Mouse (Mus musculus): ENCODE results near the gene Tgfbi.

Tgfbi gene

DNA sequence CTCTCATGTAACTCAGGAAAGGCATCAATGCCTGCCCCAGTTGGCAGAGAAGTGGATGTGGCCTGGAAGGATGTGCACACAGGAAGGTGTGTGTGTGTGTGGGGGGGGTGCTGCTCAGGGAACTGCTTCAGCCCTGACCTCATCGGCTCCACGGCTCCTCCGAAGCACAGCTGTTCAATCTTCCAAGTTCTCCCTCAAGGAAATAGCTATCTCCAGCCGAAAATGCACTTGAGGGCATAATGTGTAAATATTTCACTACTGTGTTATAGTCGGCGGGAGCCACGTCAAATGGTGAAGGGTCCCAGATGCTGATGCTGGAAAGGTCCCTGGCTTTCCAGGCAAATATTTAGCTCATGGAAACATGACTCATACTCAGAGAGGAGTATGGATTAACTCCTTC, 25.6 kb downstream of the Tgfbi start:
- DNase-seq (ENCODE audit: low spot score): no peak

DNA sequence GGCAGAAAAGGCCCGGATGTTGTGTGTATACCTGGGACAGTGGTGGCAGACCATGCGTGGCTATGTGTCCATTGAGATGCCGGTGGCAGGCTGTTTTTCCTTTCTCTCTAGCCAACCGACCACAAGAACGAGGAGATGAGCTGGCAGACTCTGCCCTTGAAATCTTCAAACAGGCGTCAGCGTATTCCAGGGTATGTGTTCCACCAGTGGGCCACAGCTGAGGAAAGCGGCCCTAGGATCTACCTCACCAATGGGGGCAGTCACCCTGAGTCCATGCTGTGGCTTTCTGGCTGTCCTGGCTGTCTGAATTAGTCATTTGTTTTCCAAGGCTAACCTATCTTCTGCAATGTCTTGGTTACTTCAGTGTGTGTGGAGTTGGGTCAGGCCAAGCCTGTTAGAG, 27.7 kb downstream of the Tgfbi start:
- no peak for DNase-seq (ENCODE audit: low spot score)

DNA sequence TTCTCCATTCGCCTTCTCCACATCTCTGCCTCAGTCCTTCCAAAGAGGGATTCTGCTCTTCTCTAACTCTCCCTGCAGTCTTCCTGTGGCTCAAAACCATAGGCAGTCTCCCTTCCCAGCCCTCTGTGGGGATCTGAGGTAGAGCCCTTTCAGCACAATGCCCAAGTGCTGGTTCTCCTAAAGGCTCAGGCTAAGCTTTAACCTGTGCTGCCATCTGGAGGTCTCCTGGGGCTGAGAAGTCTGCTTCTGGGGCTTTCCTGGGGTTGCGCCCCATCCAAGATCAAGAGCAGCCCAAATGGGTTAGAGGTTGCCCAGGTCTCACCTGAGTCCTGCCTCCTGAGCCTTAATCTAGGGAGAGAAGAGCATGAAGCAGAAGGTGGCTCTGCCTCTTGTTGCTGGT, 32.4 kb downstream of the Tgfbi start:
- peak; percentile 46 for DNase-seq (ENCODE audit: low spot score)

DNA sequence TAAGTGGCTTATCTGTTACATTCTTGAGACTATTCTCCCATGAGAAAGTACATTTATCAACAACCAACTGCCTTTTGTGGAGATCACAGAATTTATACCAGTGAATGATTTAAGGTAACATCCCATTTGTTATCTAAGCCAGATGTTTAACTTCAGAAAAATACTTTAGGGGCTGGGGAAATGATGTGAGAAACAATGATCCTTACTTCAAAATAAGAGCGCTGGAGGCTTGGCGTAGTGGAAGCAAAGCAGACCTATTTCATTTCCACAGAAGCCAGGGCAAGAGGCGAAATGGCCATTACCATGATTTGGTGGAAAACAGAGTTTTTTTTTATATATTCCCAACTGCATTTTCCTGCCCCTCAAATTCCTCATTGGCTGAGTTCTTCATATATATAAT, 34.7 kb downstream of the Tgfbi start:
- DNase-seq (ENCODE audit: low spot score): no peak

DNA sequence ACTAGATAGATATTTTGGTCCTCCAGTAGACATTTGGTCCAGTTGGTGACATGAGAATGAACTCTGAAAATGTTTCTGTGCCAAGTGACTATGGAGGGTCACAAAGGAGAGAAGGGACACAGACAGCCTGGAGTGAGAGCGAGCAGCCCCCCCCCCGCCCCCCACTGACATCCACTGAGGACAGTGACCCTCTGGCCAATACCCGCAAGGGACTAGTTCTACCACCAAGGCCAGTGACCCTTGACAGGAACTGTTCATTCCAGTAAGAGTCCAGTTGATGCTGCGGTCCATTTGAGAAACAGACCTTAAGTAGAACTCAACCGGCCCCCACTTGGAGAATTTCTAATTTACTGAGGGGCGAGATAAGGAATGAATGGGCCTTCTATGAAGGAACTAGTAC, 36.4 kb downstream of the Tgfbi start:
- no peak for DNase-seq (ENCODE audit: low spot score)

DNA sequence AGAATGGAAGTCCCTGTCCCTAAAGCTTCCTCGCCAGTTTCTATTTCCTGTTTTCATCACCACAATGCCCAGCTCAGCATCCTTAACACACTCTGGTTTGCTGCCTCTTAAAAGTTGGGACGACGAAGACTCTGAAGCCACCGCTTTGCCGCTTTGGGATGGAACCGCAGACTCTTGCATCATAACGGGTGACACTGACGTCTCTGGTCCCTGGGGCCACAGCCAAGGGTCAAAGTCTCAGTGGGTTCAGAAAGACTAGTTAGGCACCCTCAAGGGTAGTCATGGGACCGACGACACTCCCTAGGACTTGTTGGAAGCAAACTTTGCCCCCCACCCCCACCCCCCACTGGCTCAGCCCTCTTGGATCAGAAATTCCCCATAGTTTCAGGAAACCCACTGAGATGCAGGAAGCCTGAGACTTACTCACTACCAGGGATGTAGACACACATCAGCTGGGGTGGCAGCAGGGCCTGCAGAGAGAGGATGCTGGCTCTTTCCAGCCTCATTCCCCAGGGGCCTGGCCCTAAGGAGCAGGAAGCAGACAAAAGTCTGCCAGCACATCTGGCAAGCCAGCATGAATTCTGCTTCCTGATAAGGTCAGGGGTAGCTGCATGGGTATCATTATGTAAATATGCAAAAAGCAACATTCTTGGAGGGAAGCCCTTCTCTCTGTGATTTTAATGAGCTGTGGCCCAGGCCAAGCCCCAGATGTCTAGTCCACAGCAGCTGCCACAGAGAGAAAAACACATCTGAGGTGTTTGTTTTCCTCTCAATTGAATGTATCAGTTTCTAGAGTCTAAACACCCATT, 38.5 kb downstream of the Tgfbi start:
- DNase-seq (ENCODE audit: low spot score): no peak

DNA sequence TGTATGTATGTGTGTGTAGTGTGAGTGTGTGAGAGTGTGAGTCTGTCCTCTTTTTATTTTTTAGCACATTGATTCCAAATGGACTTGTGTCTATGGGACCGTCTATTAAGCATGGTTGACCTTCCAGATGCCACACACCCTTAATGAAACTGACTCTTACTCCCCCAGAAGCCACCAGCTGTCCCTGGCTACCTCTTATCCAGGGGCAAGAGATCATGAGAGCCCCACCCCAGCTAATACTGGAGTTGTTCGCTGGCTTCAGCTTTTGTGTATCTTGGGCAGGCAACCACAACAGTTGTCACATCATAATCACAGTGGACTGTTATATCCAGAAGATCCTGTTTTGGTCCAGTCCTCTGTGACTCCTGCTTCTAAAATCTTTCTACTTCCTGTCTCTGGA, 40.7 kb downstream of the Tgfbi start:
- DNase-seq (ENCODE audit: low spot score): no peak

DNA sequence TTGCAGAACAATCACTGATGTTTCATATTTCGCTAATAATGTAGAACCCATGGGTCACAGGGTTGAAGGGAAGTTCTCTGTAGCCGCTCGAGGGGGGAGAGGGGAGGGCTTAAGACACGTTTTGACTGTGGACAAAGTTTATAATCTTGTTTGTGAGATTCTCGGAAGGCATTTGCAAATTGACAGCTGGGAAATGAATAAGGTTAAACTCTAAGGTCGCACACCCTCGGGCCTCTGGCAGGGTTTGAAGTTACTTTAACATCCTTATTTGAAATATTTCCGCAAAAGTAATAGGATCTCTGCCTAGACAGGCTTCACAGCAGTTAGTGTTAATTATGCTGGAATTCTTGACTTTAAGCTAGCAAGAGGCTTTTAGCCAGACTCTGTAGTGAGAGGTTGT, 43.1 kb downstream of the Tgfbi start:
- no peak for DNase-seq (ENCODE audit: low spot score)

DNA sequence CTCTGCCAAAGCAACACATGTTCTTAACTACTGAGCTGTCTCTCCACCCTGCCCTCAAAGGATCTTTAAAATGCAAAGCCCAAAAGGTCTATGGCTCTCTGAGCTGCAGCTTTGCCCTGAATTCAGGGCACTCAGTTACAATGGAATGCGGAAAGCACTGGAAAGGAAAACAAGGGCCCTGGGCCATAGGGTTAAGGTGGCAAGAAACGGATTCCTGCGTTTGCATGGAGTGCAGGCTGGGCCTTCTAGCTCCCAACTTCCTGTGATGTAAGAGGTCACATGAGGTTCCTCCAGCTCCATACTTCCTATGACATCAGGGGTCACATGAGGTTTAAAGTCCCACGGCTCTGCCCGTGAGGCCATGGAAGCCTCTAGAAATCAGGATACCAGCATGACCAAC, 44.9 kb downstream of the Tgfbi start:
- no peak for DNase-seq (ENCODE audit: low spot score)

DNA sequence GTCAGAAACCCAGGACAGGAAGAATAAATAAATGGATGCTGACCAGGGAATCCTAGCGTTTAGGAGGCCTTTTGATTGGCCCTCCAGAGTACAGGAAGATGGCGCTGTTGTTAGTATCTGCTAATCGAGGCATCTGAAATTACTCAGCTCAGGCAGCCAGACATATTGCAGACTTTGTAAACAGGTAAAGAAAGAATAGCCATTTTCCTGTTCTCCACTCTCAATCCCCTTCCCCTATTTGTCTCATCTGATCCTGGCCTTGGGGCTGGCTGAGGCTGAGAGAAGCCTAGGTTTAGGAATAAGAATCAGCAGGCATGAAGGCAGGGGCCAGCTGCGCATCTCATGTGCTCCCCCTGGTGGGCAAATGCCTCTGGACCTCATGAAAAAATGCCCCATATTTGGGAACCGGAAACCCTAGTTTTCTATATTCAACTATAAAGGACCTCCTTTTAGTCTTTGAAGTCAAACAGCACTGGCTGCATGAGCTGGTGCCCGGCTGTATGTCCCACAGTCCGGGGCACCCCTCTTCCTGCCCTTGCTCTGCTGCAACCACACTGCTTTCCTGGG, 48.7 kb downstream of the Tgfbi start:
- DNase-seq (ENCODE audit: low spot score): peak; percentile 75

DNA sequence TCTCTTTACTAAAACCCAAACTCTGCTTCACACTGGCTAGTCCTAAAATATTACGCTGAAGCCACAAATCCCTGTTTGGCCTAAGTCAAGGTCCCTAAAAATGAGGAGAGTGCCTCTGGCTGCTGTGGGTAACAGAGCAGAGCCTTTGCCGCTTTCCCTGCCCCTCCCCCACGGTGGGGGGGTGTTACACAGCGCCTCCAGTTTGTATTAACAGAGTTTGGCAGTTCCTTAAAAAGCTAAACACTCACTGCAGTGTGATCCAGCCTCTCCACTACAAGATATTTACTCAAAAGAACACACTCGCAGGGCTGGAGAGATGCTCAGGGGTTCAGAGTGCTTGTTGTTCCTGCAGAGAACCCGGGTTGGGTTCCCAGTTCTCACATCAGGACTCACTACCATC, 49.6 kb downstream of the Tgfbi start:
- no peak for DNase-seq (ENCODE audit: low spot score)

DNA sequence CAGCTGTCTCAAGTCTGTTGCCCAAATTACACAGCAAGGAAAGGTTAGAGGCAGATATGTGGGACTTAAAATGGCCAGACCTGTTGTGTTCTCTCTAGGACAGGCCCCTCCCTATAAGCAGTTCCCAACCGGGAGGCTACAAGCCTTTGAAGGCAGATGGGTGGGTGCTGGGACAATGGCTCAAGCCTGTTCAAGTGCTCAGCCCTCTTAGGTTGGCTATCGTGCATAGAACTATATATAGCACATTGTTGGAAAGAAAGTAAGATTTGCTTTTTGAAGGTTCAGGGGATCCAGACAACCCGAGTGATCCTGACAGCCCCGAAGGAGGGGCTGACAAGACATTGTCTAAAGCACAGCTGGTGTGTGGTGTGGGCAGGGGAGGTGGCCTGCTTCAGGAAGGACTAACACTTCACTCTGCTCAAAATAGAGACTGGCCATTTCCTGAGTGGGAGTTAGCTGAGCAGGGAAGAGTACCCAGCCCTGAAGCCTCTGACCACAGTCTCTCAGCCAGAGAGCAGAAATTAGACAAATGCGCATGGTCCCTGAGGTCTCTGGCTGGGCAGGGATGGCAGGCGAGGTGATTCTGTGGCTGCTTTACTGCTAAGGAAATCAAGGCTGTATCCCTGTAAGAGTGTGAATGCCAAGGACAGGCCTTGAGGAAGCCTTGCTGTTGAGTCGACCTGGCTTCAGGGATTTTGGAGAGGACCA, 52.7 kb downstream of the Tgfbi start:
- no peak for DNase-seq (ENCODE audit: low spot score)

DNA sequence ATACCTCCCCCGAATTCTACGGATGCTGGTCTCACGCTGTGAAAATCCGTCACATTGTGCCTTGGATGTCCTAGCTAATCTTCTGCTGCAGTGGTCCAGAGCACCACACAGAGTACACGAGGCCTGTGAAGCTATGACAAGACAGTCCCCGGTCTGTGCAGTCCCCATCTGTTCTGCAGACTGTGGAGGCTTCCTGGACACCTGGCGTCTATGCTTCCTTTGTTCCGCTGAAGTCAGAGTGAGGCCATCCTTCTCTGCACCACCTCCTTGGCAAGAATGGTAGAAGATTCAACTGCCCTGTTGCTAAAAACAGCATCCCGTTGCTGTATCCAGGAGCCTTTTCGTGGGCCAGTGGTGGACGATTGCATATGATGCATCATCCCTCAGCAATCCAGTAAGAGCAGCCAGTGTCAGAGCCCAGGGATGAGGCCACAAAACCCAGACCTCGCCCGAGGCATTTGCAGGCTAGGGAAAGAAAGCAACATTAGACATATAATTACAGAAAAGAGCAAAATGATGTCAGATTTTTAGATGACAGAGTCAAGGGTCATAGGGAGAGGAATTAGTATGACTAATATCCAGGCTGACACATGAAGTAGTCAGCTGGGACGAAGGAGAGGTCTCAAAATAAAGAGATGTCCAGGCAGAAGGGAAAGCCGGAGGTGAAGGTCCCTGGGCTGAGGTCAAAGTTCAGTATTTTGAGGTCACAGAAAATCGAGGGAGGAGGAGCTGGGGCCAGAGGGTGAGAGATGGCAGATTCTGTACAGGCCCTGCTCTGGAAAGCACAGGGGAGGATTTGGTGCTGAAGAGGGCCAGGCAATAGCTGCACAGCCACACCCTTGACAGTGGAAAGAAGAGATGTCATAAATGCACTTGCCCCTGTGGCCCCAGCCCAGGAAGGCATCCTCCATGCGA, 55.2 kb downstream of the Tgfbi start:
- DNase-seq (ENCODE audit: low spot score): no peak

DNA sequence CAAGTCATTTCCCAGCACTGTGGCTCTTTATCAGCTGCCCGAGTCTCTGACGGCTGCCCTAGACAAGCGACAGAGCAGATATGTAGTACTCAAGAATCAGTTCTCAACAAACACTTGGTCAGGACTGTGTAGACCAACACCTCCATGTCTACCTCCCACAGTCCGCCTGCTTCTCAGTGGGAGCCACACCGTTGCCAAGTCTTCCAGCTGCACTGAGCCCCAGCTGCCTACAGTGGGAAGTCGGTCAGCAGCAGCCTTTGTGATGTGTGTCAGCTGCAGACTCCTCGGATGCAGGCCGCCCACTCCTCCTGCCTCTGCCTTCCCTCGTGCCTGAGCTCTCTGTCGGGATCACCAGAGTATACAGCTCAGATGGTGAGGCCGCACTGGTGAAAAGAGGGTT, 61.9 kb downstream of the Tgfbi start:
- no peak for DNase-seq (ENCODE audit: low spot score)

DNA sequence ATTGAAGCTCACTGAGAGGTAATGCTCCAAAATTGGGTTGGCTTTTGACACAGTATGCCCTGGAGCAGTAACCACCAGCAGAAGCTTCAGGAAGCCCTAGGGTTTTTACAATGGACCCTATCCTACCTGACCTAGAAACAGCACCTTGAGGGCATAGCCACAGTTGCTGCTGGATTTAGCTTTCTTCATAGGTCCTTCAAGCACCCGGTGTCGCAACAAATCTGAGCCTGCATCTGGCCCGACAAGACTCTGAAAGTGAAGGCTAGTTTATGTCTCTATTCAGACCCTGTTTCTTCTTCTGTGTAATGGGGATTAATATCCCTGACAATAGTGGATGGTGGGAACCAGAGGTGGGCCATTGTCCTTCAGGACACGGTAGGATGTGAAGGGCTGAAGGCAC, 68.4 kb downstream of the Tgfbi start:
- no peak for DNase-seq (ENCODE audit: low spot score)

DNA sequence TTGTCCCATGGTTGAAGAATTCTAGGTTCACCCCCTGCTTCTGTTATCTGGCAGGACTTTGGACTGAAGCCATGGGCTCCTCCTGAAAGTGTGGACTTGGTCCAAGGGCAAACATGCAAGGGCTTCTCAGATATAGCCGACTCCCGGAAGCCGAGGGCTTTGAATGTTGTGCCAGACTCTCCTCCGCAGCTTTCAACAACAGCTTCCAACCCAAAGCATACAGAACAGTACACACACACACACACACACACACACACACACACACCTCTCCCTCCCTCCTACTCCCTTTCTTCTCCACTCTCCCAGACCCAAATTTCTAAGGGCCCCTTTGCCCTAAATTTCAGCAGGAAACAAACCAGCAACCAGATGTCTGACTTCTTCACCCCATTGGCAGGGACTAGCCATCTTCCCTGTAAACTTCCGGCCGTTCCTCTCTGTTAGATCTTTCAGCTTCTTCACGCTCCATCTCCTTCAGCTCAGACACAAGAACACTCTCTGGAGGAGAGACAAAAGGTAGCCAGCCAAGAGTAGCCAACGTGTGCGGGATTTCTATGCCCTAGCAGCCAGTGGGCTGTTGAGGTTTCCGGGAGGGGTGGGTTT, 69.0 kb downstream of the Tgfbi start:
- DNase-seq (ENCODE audit: low spot score): peak; percentile 65

DNA sequence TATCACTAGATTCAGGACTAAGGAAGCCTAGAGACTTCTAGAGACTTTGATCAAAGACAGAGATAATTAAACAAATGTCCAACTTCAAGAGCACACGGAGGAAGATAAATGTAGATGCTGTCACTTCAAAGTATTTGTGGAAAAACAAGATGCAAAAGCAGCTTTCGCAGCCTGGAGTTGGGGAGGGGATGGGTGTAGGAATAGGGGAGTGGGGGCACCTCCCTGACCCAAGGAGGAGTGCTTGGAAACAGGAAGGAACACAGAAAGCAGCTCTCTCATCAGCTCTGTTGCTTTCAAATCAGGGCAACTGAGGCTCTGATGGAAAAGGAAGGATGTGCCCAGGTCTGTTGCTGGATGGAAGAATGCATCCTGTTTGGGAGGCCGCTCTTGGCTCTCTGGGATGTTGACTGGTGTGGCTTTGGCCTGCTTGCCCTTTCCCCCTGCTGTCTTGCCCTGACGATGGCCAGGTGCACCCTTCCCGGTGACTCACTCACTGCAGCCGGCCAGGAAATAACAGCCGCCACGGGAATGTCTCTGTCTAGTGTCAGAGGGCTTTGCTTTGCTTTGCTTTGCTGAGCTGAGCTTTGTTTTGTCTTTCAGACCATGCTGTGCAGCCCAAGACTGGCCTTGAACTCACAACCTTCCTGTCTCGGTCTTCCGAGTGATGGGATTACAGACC, 69.6 kb downstream of the Tgfbi start:
- DNase-seq (ENCODE audit: low spot score): no peak

DNA sequence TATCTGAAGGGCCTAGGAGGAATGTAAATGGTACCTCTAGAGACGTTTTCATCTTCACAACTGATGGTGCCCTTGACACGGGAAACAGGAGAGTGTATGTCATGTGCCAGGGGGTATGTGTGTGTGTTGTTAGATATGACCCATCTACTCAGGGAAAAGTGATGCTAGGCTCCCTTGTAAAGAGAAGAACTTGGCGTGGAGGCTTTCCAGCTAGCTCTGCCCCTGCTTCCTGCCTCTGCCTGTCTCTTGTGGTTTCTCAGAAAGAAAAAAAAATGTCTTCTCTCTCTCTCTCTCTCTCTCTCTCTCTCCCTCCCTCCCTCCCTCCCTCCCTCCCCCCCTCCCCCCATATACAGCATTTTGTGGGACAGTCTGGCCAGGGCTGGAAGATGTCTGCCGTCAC, 72.6 kb downstream of the Tgfbi start:
- DNase-seq (ENCODE audit: low spot score): no peak

DNA sequence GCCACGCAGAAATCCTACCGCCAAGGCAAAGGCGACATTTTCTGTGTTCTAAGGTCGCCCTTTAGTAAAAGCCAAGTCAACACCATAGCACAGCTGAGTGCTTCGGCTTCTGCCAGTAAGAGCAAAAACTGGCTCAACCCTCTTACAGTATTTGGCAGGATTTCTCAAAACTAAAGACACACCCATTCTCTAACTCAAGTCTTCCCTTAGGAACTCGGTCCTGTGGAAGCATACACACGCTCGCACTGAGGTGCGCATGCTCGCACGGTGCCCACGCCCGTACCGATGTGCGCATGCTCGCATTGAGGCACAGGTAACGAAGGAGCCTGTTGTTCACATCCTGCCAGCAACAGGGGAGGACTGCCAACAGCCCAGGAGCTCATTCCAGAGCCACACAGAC, 73.0 kb downstream of the Tgfbi start:
- DNase-seq (ENCODE audit: low spot score): peak; percentile 69

DNA sequence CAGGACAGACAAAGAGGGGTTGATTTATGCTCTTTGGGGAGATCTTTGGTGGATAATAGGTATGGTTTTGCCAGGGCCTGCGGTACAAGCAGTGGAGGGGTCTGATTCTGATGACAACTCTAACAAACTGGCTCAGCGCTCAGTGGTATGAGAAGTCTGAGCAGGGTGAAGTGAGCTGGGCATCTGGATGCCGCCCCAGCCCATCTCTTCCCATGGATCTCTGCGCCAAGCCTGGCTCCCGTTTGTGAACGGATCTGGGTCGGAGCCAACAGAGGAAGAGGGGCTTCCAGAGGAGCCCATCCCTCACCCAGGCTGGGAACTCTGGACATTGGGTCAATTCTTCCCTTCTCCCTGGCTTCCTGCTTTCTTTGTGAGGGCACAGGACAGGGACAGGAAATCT, 74.0 kb downstream of the Tgfbi start:
- no peak for DNase-seq (ENCODE audit: low spot score)

Measured in ovary, postnatal 36 days (tissue).